Mouse (Mus musculus) heart, adult 2 months (tissue): ENCODE measurements around the gene Exoc3l2.

Source experiments
- CTCF ChIP-seq: fragments of 200-600 bp; IDR thresholded peaks from 2 replicates; pipeline ENCODE4 v1.8.1; 2022; ENCODE audit warnings: antibody characterized with exemption, mild to moderate bottlenecking, moderate library complexity
- POLR2A ChIP-seq: fragments of 200-500 bp; IDR thresholded peaks from 2 replicates; pipeline ENCODE4 v1.6.1; 2011; ENCODE audit warnings: mild to moderate bottlenecking, low read depth, low read length, control low read depth; ENCODE audit not compliant: insufficient read depth

DNA sequence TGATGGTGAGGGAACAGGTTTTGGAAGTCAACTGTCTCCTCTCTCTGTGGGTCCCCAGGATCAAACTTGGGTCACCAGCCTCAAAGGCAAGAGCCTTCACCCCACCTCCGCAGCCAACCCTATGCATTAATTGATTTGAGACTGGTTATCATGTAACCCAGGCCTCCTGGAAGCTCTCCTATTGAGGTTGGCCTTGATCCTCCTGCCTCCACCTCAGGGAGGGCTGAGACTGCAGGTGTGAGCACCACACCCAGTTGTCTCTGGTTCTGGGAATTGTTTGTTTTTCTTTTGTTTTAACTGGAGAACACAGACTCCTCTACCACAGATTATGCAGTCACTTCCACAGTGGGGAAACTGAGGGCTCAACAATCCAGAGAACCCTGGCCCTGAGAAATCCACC lies 2.6 kb upstream of the Exoc3l2 start:
- TF ChIP-seq CTCF = no peak
- TF ChIP-seq POLR2A = no peak
